Mouse (Mus musculus): ENCODE measurements around the gene Sprr2a2.
"Not testable (repeated sequence)": the region's sequence is repeated elsewhere in the genome, so short reads cannot be mapped to it uniquely, and the experiment has no call there.

DNA sequence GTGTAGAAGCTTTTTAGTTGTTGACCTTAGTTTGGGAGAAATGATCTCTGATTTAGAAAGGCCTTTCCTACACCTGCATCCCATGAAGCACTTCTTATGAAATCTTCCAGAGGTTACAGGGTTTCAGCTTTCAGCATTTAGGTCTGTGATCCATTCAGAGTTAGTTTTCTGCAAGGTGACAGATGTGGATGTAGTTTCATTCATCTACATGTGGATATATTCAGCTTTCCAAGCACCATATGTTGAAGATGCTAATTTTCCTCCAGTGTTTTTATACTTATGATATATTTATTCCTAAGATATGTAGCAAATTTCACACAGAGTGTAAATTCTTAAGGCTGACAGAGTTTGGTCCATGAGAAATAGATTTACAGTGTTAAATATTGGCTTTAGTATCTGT lies 57.8 kb downstream of the Sprr2a2 start:
- not testable (repeated sequence) for TF ChIP-seq CTCF (IDR thresholded peaks at IDR 0.05; ENCODE audit: borderline replicate concordance, insufficient read depth, low read depth, low read length); POLR2A (IDR thresholded peaks at IDR 0.05; ENCODE audit: borderline replicate concordance, insufficient read depth, low read length)

All from cerebellum, adult 2 months (tissue).